Mouse (Mus musculus) lung, postnatal 0 days (tissue): ENCODE data around the gene Hoxa9. TPM values are rescaled to one million over a fixed set of nuclear protein-coding genes. Genes with fewer than 3 reads are reported as not detected.

Experiments
- ATAC-seq: fragments of 200-750 bp; cut with Nextera tagmentation; 2 replicates; pipeline ENCODE4 v1.8.0; 2017; ENCODE audit warnings: moderate library complexity
- DNase-seq: peaks from one replicate; pipeline ENCODE4 v3.0.0-alpha.2; 2016; ENCODE audit warnings: low spot score
- H3K27ac ChIP-seq: fragments of 300-500 bp; sonication (generic); 2 replicates; pipeline ENCODE4 v1.5.1; 2014; ENCODE audit warnings: antibody characterized with exemption, mild to moderate bottlenecking, low read length, mixed read lengths
- H3K27me3 ChIP-seq: fragments of 300-500 bp; sonication (generic); replicated peaks from 2 replicates; pipeline ENCODE4 v1.6.1; 2014; ENCODE audit warnings: low read length, mixed read lengths; ENCODE audit not compliant: insufficient read depth
- H3K36me3 ChIP-seq: fragments of 300-500 bp; sonication (generic); 2 replicates; pipeline ENCODE4 v1.6.1; 2014; ENCODE audit warnings: low read length, mixed read lengths; ENCODE audit not compliant: insufficient read depth
- H3K4me1 ChIP-seq: fragments of 300-500 bp; sonication (generic); 2 replicates; pipeline ENCODE4 v1.6.1; 2014; ENCODE audit warnings: antibody characterized with exemption, low read depth, low read length, mixed read lengths; ENCODE audit not compliant: insufficient read depth
- H3K4me2 ChIP-seq: fragments of 300-500 bp; sonication (generic); replicated peaks from 2 replicates; pipeline ENCODE4 v1.6.1; 2014; ENCODE audit warnings: low read depth, mild to moderate bottlenecking, low read length, moderate library complexity, mixed read lengths
- H3K4me3 ChIP-seq: fragments of 300-500 bp; sonication (generic); 2 replicates; pipeline ENCODE4 v1.5.1; 2014; ENCODE audit warnings: low read depth, low read length
- H3K9ac ChIP-seq: fragments of 300-500 bp; sonication (generic); replicated peaks from 2 replicates; pipeline ENCODE4 v1.6.1; 2014; ENCODE audit warnings: low read depth, mild to moderate bottlenecking
- H3K9me3 ChIP-seq: fragments of 300-500 bp; sonication (generic); 2 replicates; pipeline ENCODE4 v1.6.1; 2016; ENCODE audit warnings: low read length, mixed read lengths
- CTCF ChIP-seq: IDR thresholded peaks from 2 replicates; pipeline ENCODE4 v1.5.1; 2016; ENCODE audit warnings: antibody characterized with exemption, mild to moderate bottlenecking
- EP300 ChIP-seq: IDR thresholded peaks from 2 replicates; pipeline ENCODE4 v1.6.1; 2016; ENCODE audit warnings: antibody characterized with exemption, mild to moderate bottlenecking, control low read depth
- WGBS: fragments of 180-500 bp; shearing (Covaris S2); extraction: QIAGEN DNeasy Blood & Tissue Kit; methylation state at CpG from one replicate; pipeline ENCODE4 v1.1.7; 2014; 5-methylcytosine and 5-hydroxymethylcytosine counted together
- polyA plus RNA-seq: library from polyadenylated mRNA; unstranded; fragments of >200 nt; fragmentation: Nextera tagmentation; extraction: Ambion mirVana; gene quantifications from 2 replicates; pipeline ENCODE4 v1.2.1, GENCODE M21; 2015

Hoxa9 gene
- polyA plus RNA-seq, 1 experiment from 2014 or later = 0.06 TPM

- DNase-seq (no peak), ATAC-seq (no peak)
- WGBS = 6% methylated on average over 9 of the region's 9 CpGs
Measured at GRCm38 (mm10) chr6:52261751-52262462, 31.0 kb upstream of the Hoxa9 start.

GRCm38 (mm10) chr6:52260654-52261575 lies 30.0 kb upstream of the Hoxa9 start, which contains the start of gene Hoxa13:
Gene Hoxa13 (minus strand): TSS chr6:52260880.
- peak within 1 kb of the TSS; percentile 43 for H3K4me3 ChIP-seq
- no peaks in the 10 kb centered on the region for H3K36me3 ChIP-seq
- H3K9ac ChIP-seq = no peak within 1 kb of the TSS
- 2% methylated on average over 20 of the region's 72 CpGs for WGBS
- H3K4me1 ChIP-seq = no peaks in the 10 kb centered on the region
- no peak for DNase-seq
- peaks cover 83% of the 10 kb centered on the region for H3K27me3 ChIP-seq
- no peak within 1 kb of the TSS for H3K27ac ChIP-seq
- TF ChIP-seq EP300 (no peak), CTCF (no peak)
- peak within 1 kb of the TSS; percentile 69 for H3K4me2 ChIP-seq
- no peaks in the 10 kb centered on the region for H3K9me3 ChIP-seq
- ATAC-seq = peak; percentile 76

More at GRCm38 (mm10) chr6:52261751-52262462, 31.0 kb upstream of the Hoxa9 start:
- Histone ChIP-seq H3K9ac (no peak overlapping the region), H3K9me3 (no peaks in the 10 kb centered on the region), H3K4me3 (peak overlapping the region; percentile 3; the same call in 1 of the 2 replicates), H3K27me3 (peaks cover 85% of the 10 kb centered on the region), H3K4me1 (no peaks in the 10 kb centered on the region), H3K4me2 (no peak overlapping the region), H3K36me3 (no peaks in the 10 kb centered on the region), H3K27ac (no peak overlapping the region)
- TF ChIP-seq EP300 = no peak
- no peak for TF ChIP-seq CTCF

GRCm38 (mm10) chr6:52259811-52260261 lies 28.9 kb upstream of the Hoxa9 start:
- ATAC-seq (no peak; the same call in 1 of the 2 replicates), DNase-seq (no peak)
- TF ChIP-seq CTCF (no peak), EP300 (no peak)
- H3K9ac ChIP-seq = no peak overlapping the region
- H3K4me3 ChIP-seq = peak overlapping the region; percentile 30
- H3K4me2 ChIP-seq = peak overlapping the region; percentile 69
- H3K27ac ChIP-seq = no peak overlapping the region
- no peaks in the 10 kb centered on the region for H3K4me1 ChIP-seq
- H3K9me3 ChIP-seq = no peaks in the 10 kb centered on the region
- WGBS = 3% methylated on average over 35 of the region's 39 CpGs
- H3K36me3 ChIP-seq = no peaks in the 10 kb centered on the region
- H3K27me3 ChIP-seq = peaks cover 81% of the 10 kb centered on the region

- Histone ChIP-seq H3K9me3 (no peaks in the 10 kb centered on the region), H3K4me3 (no peak overlapping the region), H3K4me2 (no peak overlapping the region), H3K27ac (no peak overlapping the region), H3K9ac (no peak overlapping the region), H3K4me1 (no peaks in the 10 kb centered on the region), H3K36me3 (no peaks in the 10 kb centered on the region), H3K27me3 (peaks cover 76% of the 10 kb centered on the region)
- TF ChIP-seq CTCF (no peak), EP300 (no peak)
- no peak; the same call in 1 of the 2 replicates for ATAC-seq
- 2% methylated on average over 25 of the region's 25 CpGs for WGBS
- no peak for DNase-seq
Measured at GRCm38 (mm10) chr6:52259081-52259790, 28.3 kb upstream of the Hoxa9 start.

- DNase-seq (peak; percentile 82), ATAC-seq (no peak)
- no peak overlapping the region for H3K27ac ChIP-seq
- no peaks in the 10 kb centered on the region for H3K36me3 ChIP-seq
- H3K4me2 ChIP-seq = no peak overlapping the region
- TF ChIP-seq CTCF = peak; percentile 88
- TF ChIP-seq EP300 = no peak
- no peaks in the 10 kb centered on the region for H3K4me1 ChIP-seq
- H3K27me3 ChIP-seq = peaks cover 83% of the 10 kb centered on the region
- WGBS = under 1% methylated on average over 6 of the region's 6 CpGs
- no peak overlapping the region for H3K4me3 ChIP-seq
- H3K9ac ChIP-seq = no peak overlapping the region
- no peaks in the 10 kb centered on the region for H3K9me3 ChIP-seq
Measured at GRCm38 (mm10) chr6:52256956-52257355, 26.1 kb upstream of the Hoxa9 start.
